ENCODE assay signal across 14 mouse cellular contexts in the genomic region with DNA sequence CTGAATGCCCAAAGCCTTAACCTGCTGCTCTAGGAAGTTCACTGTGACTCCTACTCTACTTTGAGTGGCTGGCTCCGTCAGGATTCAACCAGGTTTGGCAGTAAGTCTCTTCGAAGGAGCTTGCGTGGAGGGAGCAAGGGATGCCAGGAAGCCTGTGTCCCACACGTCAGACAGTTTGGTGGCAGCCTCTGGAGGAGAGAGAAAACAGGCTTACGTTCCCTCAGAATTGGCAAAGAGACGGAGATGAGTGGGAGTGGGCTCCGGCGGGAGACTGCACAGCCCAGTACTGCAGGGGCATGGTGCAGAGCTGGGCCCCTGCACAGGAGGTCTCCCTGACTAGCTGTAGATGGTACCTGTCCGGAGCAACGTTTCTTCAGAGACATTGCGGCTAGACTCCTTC.
"Had no signal": no experiment of that assay in that cellular context is flagged by ENCODE, and none has a peak within 500 bp of the region (broad histone marks: within the 10 kb centered on the region; RNA-seq: fewer than 3 reads in every experiment).

No protein-coding gene starts in this region.

- H3K4me1 ChIP-seq: kidney, embryonic 15.5 days; liver, embryonic 12.5 days; midbrain, embryonic 10.5 days; stomach, embryonic 15.5 days had no signal

- H3K9ac ChIP-seq: kidney, embryonic 15.5 days; limb, embryonic 15.5 days; liver, embryonic 12.5 days; lung, embryonic 14.5 days; neural tube, embryonic 15.5 days; stomach, embryonic 15.5 days had no signal

- H3K36me3 ChIP-seq: kidney, embryonic 15.5 days; limb, embryonic 15.5 days; liver, embryonic 12.5 days; midbrain, embryonic 10.5 days; neural tube, embryonic 15.5 days; stomach, embryonic 15.5 days had no signal

- H3K4me3 ChIP-seq: kidney, embryonic 15.5 days; limb, embryonic 15.5 days; liver, embryonic 12.5 days; midbrain, embryonic 10.5 days; myocyte; neural tube, embryonic 15.5 days; stomach, embryonic 15.5 days had no signal

- H3K9me3 ChIP-seq: kidney, embryonic 15.5 days; limb, embryonic 15.5 days; liver, embryonic 12.5 days; midbrain, embryonic 10.5 days; neural tube, embryonic 15.5 days; stomach, embryonic 15.5 days had no signal

- H3K27ac ChIP-seq: kidney, embryonic 15.5 days; limb, embryonic 15.5 days; liver, embryonic 12.5 days; midbrain, embryonic 10.5 days; neural tube, embryonic 15.5 days; stomach, embryonic 15.5 days had no signal

- DNase-seq: kidney, adult 2 months; kidney, postnatal 14 days; lung, embryonic 14.5 days; lung, postnatal 10 days; lung, postnatal 4 days; midbrain, embryonic 14.5 days; thymus, postnatal 4 days had no signal
